In the genomic region with DNA sequence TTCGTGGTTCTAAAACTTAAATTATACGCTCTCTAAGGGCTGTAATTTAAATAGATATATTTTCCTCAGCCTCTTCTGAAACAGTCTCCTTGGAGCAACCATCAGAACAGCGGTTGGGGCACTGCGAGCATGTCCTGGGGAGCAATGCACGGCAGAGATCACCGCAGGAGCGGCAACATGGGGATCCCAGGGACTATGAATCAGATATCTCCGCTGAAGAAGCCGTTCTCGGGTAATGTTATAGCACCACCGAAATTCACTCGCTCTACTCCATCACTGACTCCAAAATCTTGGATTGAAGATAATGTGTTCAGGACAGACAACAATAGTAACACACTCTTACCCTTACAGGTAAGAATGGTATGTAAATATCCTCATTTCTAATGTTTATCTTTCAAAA, we compare ENCODE assay signal across 12 mouse cellular contexts. TPM values are rescaled to one million over a fixed set of nuclear protein-coding genes. Genes with fewer than 3 reads are reported as not detected.
DNase-seq lines count a peak whose midpoint lies in the region; ATAC-seq and TF ChIP-seq lines count a peak whose summit lies in the region.
"Had no signal": no experiment of that assay in that cellular context is flagged by ENCODE, and none has a peak within 500 bp of the region (broad histone marks: within the 10 kb centered on the region; RNA-seq: fewer than 3 reads in every experiment).

No protein-coding gene starts in this region.

- WGBS in heart, embryonic 13.5 days: 49% methylated on average over 12 of the region's 12 CpGs
- 67% methylated on average over 12 of the region's 12 CpGs for WGBS in midbrain, embryonic 10.5 days

- peak overlapping the region; percentile 87 for H3K4me3 ChIP-seq in heart, embryonic 13.5 days
- no peak overlapping the region for H3K4me3 ChIP-seq in MEL (ENCODE audit: control insufficient read depth in 1 of 2, insufficient read depth in 1 of 2, low read depth in 2 of 2, low read length in 2 of 2)
- 0 out of 2 replicates have a peak overlapping the region, but pooled peaks have one; percentile 18 for H3K4me3 ChIP-seq in midbrain, embryonic 10.5 days
- H3K4me3 ChIP-seq: kidney, embryonic 15.5 days; liver, embryonic 13.5 days had no signal

- peaks cover 7% of the 10 kb centered on the region; the same call in 1 of the 2 replicates for H3K36me3 ChIP-seq in heart, embryonic 13.5 days
- peaks cover 3 to 21% of the 10 kb centered on the region in 2 experiments; a peak in 3 of 4 replicates for H3K36me3 ChIP-seq in MEL (ENCODE audit: control insufficient read depth in 1 of 2, insufficient read depth in 2 of 2, low read length in 2 of 2)
- no peaks in the 10 kb centered on the region for H3K36me3 ChIP-seq in midbrain, embryonic 10.5 days
- H3K36me3 ChIP-seq: kidney, embryonic 15.5 days; liver, embryonic 13.5 days had no signal

- no peaks in the 10 kb centered on the region for H3K9me3 ChIP-seq in heart, embryonic 13.5 days
- H3K9me3 ChIP-seq in MEL (replicated peaks; ENCODE audit: insufficient read depth, low read length): no peaks in the 10 kb centered on the region
- H3K9me3 ChIP-seq in midbrain, embryonic 10.5 days (replicated peaks): no peaks in the 10 kb centered on the region
- H3K9me3 ChIP-seq: kidney, embryonic 15.5 days; liver, embryonic 13.5 days had no signal

- H3K27me3 ChIP-seq in heart, embryonic 13.5 days (replicated peaks): no peaks in the 10 kb centered on the region
- no peaks in the 10 kb centered on the region for H3K27me3 ChIP-seq in MEL (ENCODE audit: control insufficient read depth in 1 of 2, insufficient read depth in 2 of 2, low read length in 2 of 2)
- H3K27me3 ChIP-seq in midbrain, embryonic 10.5 days (ENCODE audit: low read depth, poor library complexity, severe bottlenecking): peaks cover 13% of the 10 kb centered on the region

- no peak for TF ChIP-seq EP300 in MEL (IDR thresholded peaks at IDR 0.05; ENCODE audit: low read depth in 1 of 2, low read length in 2 of 2)

- H3K79me2 ChIP-seq in MEL (ENCODE audit: control insufficient read depth, insufficient read depth, low read length, poor library complexity): peaks cover 21% of the 10 kb centered on the region

- H3K4me2 ChIP-seq in heart, embryonic 13.5 days: peak overlapping the region; percentile 84
- H3K4me2 ChIP-seq: kidney, embryonic 15.5 days; liver, embryonic 13.5 days had no signal

- ATAC-seq in heart, embryonic 13.5 days (ENCODE audit: extremely low read depth, insufficient number of reproducible peaks, low FRiP score, low TSS enrichment): no peak
- ATAC-seq in erythroid progenitor cell, adult 5-6 weeks (replicated peaks; ENCODE audit: low FRiP score, poor library complexity, severe bottlenecking): no peak

- H3K9ac ChIP-seq in heart, embryonic 13.5 days: peak overlapping the region; percentile 61
- H3K9ac ChIP-seq in MEL (ENCODE audit: control insufficient read depth, low read depth, low read length, poor library complexity, severe bottlenecking): no peak overlapping the region
- H3K9ac ChIP-seq: kidney, embryonic 15.5 days; liver, embryonic 13.5 days had no signal

- no peak for TF ChIP-seq POLR2A in MEL (IDR thresholded peaks at IDR 0.05; ENCODE audit: control insufficient read depth in 1 of 2, insufficient read depth in 1 of 2, low read depth in 1 of 2, low read length in 2 of 2, poor library complexity in 1 of 2)

- no peak for TF ChIP-seq CTCF in MEL (IDR thresholded peaks at IDR 0.05 in 2 of 3, conservative IDR thresholded peaks at IDR 0.05 in 1 of 3; ENCODE audit: control insufficient read depth in 1 of 3, insufficient read depth in 1 of 3, low read depth in 2 of 3, low read length in 3 of 3, poor library complexity in 1 of 3, severe bottlenecking in 1 of 3)

- peak; percentile 25 to 65 for DNase-seq in adrenal gland, adult (ENCODE audit: inconsistent age in 2 of 2, low spot score in 1 of 2)
- no peak for DNase-seq in adrenal gland, adult 18-20 months (ENCODE audit: low spot score in 2 of 2)
- DNase-seq in heart, adult 8-10 months (ENCODE audit: low spot score): no peak
- no peak for DNase-seq in MEL (ENCODE audit: low read depth, low spot score)
- DNase-seq in midbrain, embryonic 10.5 days (ENCODE audit: low spot score): no peak
- DNase-seq in urinary bladder, postnatal 14 days (ENCODE audit: low spot score): no peak
- DNase-seq: liver, embryonic 13.5 days had no signal

- TF ChIP-seq RAD21 in MEL (IDR thresholded peaks at IDR 0.05; ENCODE audit: low read depth, low read length): no peak

- H3K4me1 ChIP-seq in heart, embryonic 13.5 days: peaks cover 24% of the 10 kb centered on the region
- H3K4me1 ChIP-seq in MEL (ENCODE audit: control insufficient read depth in 1 of 2, insufficient read depth in 2 of 2, low read length in 2 of 2): peaks cover 11 to 19% of the 10 kb centered on the region in 2 experiments
- H3K4me1 ChIP-seq in midbrain, embryonic 10.5 days: peaks cover 14% of the 10 kb centered on the region

- H3K27ac ChIP-seq in heart, embryonic 13.5 days (replicated peaks): no peak overlapping the region; the same call in 1 of the 2 replicates
- no peak overlapping the region for H3K27ac ChIP-seq in MEL (ENCODE audit: control insufficient read depth, low read depth, low read length)
- H3K27ac ChIP-seq in midbrain, embryonic 10.5 days (replicated peaks): no peak overlapping the region
- H3K27ac ChIP-seq: kidney, embryonic 15.5 days; liver, embryonic 13.5 days; macrophage; stomach, postnatal 0 days had no signal

TF ChIP-seq in MEL, 35 proteins besides CTCF, POLR2A, EP300 and RAD21:
- no peak for TF ChIP-seq USF2 (IDR thresholded peaks at IDR 0.05; ENCODE audit: borderline replicate concordance in 1 of 2, insufficient read depth in 1 of 2, low read depth in 1 of 2, low read length in 2 of 2)
- 0 out of 2 replicates have a peak, but pooled peaks have one; percentile 2 for TF ChIP-seq ELF1 (IDR thresholded peaks at IDR 0.05; ENCODE audit: low read depth, low read length)

RNA-seq across cellular contexts. Expression of a gene that starts 4.3 kb away (rescaled TPM):
- 10 to 100 TPM; 36.7 to 46.5 TPM for total RNA-seq in adrenal gland, adult 18-20 months (2021)
- 3.8 and 4.7 TPM in 2 replicates for polyA plus RNA-seq in heart, embryonic 13.5 days (2015; fragmentation: Nextera tagmentation; extraction: Ambion mirVana)
- total RNA-seq in heart, adult 8-10 months (2022): 10 to 100 TPM; 23.5 to 27.8 (median 26.2) TPM
- total RNA-seq in MEL (2012; rRNA removed): 0.69 and 0.82 TPM in 2 replicates
- 1 to 10 TPM in 1 of 2 experiments, not detected in 1; 2.0 TPM for polyA plus RNA-seq in MEL (2012; ENCODE audit: insufficient read depth in 1 of 2, insufficient read length in 2 of 2, low read depth in 1 of 2, low replicate concordance in 2 of 2, missing spikeins in 1 of 2)
- polyA plus RNA-seq in midbrain, embryonic 10.5 days (2016; fragmentation: Nextera tagmentation; extraction: Ambion mirVana): 2.3 and 2.8 TPM in 2 replicates
- total RNA-seq in erythroid progenitor cell, adult 5-6 weeks (2015; ENCODE audit: low replicate concordance): under 0.01 and 2.5 TPM in 2 replicates
- total RNA-seq in erythroid progenitor cell, adult 5-6 weeks (2017; ENCODE audit: low replicate concordance): 1.0 TPM in 1 of 2 replicates, not detected in the other

Comparison
In these comparisons a context has a peak if more than half of its experiments do, and no peak if none do; other contexts are left out.
1. DNase-seq: peak in adrenal gland, adult (2 of 2); none in adrenal gland, adult 18-20 months (0 of 2), heart, adult 8-10 months (single experiment), MEL (single experiment), midbrain, embryonic 10.5 days (single experiment) and urinary bladder, postnatal 14 days (single experiment).
2. H3K4me3 ChIP-seq: peak in heart, embryonic 13.5 days (single experiment) and midbrain, embryonic 10.5 days (single experiment); none in MEL (0 of 2).
3. RNA of a gene that starts 4.3 kb away (total RNA-seq): 36.7 to 46.5 TPM in adrenal gland, adult 18-20 months and 23.5 to 27.8 TPM in heart, adult 8-10 months; 0.69 to 0.82 TPM in MEL and under 0.01 to 2.5 TPM in erythroid progenitor cell, adult 5-6 weeks; every median in the first group is over 4 times any median in the second.